Mouse (Mus musculus) liver, adult (tissue): ENCODE measurements around the gene Ddah1.
A peak's percentile ranks its signal among the peaks of the same experiment; 100 is the strongest.

Experiments used
- GATA4 ChIP-seq: IDR thresholded peaks from 2 replicates; pipeline ENCODE4 v1.6.1; 2014; ENCODE audit warnings: mild to moderate bottlenecking, low read length; ENCODE audit not compliant: insufficient replicate concordance

Gene Ddah1

DNA sequence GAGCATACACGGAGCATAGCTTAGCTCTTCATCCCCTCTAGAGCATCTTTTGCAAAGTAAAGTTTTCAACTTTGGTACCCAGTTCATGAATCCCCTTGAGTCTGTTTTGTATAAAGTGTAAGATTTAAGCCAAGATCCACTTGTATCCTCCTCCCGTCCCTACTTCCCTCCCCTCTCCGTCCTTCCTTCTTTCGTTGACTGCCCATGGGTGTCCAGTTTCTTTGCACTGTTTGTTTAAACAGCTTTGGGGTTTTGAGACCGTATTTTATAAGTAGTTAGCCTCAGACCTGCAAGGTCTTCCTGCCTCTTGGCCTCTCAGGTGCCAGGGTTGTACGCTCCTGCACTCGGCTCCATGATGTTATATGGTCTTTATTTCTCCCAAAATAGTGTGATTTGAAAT lies 26.8 kb downstream of the Ddah1 start:
- TF ChIP-seq GATA4, result no peak

GRCm38 (mm10) chr3:145787303-145787702 lies 28.8 kb downstream of the Ddah1 start:
- no peak for TF ChIP-seq GATA4

DNA sequence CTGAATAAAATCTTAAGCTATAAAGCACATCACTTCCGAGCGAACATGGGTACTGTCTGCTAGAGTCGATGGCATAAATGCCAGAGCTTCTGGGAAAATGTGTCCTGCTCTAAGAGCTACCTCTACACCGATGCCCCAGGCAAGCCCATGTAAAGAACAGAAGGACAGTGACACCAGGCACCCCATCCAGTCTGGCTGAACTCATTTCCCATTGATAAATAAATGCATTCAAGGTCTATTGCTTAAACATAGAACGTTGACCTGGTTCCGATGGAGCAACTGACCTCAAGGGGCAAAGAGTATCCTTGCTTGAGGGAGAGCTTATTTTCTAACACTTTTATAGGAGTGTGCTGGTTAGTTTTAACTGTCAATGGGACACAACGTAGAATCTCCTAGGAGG lies 30.6 kb downstream of the Ddah1 start:
- no peak for TF ChIP-seq GATA4

DNA sequence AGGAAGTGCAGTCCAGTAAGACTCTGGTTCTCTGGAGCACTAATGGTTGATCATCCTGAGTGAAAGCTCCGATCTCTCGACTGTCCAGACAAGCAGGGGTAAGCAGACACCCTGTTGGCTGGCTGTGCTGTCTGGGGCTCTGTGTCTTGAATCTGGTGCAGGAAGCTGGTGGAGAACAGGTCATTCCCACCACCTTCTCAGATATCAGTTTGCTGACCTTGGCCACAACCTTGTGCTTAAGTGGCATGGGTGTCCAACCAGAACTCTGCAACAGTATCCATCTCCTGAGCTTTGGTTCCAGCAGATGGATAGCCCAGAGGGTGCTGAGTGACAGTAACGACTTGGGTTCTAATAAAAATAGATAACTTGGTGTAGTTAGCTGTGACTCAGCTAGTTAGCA lies 31.8 kb downstream of the Ddah1 start:
- no peak for TF ChIP-seq GATA4

DNA sequence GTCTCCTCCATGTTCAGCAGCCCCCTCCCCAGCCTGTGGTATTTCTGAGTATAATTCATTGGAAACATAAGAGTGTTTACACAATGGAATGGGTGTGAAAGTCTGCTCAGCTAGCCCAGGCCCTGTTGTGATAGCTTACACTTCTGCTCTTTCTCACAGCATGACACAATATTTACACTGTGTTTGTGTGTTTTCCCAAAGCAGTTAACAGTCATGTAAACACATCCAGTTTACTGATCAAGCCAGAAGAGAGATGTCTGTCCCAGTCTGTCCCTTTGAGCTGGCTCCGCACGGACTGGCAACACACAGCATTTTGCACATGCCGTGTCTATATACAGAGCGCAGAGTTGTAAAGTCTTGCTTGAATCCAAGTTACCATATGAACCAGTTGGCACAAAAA lies 32.2 kb downstream of the Ddah1 start:
- no peak; the same call in 1 of the 2 replicates for TF ChIP-seq GATA4

- no peak for TF ChIP-seq GATA4
Observed at GRCm38 (mm10) chr3:145794355-145794754, 35.9 kb downstream of the Ddah1 start.

DNA sequence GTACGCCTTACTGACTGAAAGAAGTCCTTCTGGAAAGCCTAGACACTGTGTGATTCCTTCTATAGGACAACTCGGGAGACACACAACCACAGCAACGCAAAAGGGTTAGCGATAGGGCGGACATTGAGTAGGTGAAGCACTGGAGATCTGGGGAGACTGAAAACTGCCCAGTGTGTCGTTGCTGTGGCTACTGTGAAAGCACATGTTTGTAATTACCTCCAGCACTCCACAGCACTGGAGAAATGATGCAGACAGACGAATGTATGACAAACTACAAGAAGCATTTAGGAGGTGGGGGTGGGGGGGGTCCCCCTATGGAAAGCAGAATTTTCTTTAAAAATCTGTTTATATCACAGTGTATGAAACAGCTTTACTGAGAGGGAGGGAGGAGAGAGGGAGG lies 37.4 kb downstream of the Ddah1 start:
- no peak for TF ChIP-seq GATA4

- no peak for TF ChIP-seq GATA4
Observed at GRCm38 (mm10) chr3:145798042-145798441, 39.6 kb downstream of the Ddah1 start.

GRCm38 (mm10) chr3:145798751-145799188 lies 40.3 kb downstream of the Ddah1 start:
- peak; percentile 100 for TF ChIP-seq GATA4

DNA sequence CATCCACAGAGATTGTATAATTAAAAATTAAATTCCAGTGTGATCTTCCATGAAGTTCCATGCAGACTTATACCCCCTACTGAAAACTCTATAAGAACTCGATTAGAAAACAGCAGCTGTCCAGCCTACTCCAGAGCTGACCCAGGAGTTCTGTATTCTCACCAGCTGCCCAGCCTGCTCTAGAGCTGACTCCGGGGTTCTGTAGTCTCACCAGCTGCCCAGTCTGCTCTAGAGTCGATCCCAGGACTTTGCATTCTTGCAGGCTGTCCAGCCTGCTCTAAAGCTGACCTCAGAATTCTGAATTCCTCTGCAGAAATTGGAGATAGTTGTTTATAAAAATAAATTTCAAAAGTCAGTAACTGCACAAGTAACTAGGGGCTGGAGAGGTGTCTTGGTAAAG lies 40.9 kb downstream of the Ddah1 start:
- no peak for TF ChIP-seq GATA4

- TF ChIP-seq GATA4, result no peak
Observed at GRCm38 (mm10) chr3:145802106-145802505, 43.6 kb downstream of the Ddah1 start.

GRCm38 (mm10) chr3:145805848-145806247 lies 47.4 kb downstream of the Ddah1 start:
- TF ChIP-seq GATA4, result no peak

DNA sequence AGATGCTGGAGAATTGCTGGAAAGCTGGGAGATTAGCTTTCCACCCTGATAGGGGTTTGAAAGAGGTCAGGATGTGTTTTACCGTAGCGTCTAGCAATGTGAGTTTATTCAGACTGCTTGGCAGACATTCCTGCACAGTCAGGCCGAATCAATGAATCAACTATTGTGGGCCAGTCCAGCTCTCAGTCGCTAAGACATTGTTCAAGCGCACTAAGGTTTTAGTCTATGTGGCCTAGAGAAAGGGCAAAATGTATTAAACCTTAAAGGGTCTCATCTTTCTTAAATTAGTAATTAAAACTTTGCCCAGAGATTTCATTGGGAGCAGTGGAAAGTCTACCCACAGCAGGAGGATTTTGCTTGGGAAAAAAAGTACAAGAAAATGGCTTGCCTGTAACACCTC lies 48.0 kb downstream of the Ddah1 start:
- TF ChIP-seq GATA4, result no peak

DNA sequence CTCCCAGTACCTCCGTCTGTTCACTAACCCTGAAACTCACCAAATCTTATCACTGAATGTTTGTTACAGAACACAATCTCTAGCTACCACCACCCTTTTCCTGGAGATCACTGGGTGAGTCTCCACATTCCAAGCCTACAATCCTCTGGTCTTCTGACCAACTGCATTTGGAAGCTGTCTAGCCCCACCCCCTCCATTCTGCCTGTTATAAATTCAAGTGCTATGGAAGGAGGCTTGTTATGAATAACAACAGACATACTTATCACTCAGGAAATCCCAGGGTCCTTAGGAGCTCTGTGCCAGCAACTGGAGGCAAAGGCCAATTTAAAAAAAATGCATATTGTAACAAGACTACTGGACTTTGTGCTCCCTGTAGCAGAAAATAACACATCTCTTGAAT lies 58.3 kb downstream of the Ddah1 start:
- TF ChIP-seq GATA4, result peak; percentile 89

GRCm38 (mm10) chr3:145817276-145817675 lies 58.8 kb downstream of the Ddah1 start:
- TF ChIP-seq GATA4, result no peak

- TF ChIP-seq GATA4, result no peak
Observed at GRCm38 (mm10) chr3:145820439-145820838, 62.0 kb downstream of the Ddah1 start.

DNA sequence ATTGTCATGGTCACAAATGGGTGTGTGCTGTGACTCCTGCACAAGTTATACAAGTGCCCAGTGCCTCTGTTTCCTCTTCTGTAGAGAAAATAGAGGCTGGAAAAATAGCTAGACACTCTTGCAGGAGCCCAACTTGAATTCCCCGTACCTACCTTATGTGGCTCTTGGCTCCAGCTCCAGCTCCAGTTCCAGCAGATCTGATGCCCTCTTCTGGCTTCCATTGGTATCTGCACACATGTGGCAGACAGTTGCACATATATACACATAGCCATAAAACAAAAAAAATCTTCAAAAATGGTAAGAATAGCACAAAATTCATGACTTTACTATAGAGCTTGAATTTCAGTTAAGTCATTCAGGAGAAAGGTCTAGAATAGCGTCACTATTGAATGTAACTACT lies 62.5 kb downstream of the Ddah1 start:
- no peak for TF ChIP-seq GATA4

DNA sequence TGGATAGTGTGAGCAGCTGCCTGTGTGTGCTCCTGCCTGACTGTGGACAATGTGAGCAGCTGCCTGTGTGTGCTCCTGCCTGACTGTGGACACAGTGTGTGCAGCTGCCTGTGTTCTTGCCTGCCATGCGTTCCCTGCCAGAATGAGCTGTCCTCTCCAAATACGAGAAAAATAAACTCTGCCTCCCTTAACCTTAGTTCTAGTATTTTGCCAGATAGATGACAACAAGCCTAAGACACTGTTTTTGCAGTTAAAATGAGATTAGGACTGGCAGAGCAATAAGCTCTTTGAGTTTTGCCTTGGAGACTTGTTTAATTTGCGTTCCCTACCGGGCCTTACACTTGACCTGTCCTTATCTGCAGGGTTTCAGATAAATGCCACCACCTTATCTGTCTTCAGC lies 63.7 kb downstream of the Ddah1 start:
- no peak for TF ChIP-seq GATA4

- TF ChIP-seq GATA4, result no peak
Observed at GRCm38 (mm10) chr3:145823661-145824060, 65.2 kb downstream of the Ddah1 start.
